Mouse (Mus musculus) intestine, postnatal 0 days (tissue): Measurements from ENCODE around the gene 4933430I17Rik. TPM values are rescaled to one million over a fixed set of nuclear protein-coding genes. Genes with fewer than 3 reads are reported as not detected.

Source experiments
- ATAC-seq: fragments of 200-750 bp; cut with Nextera tagmentation; 2 replicates; pipeline ENCODE4 v1.8.0; 2017; ENCODE audit warnings: mild to moderate bottlenecking, moderate TSS enrichment, moderate library complexity
- H3K27ac ChIP-seq: fragments of 300-500 bp; sonication (generic); 2 replicates; pipeline ENCODE4 v1.5.1; 2014; ENCODE audit warnings: mild to moderate bottlenecking, low read depth, low read length, moderate library complexity
- H3K27me3 ChIP-seq: fragments of 300-500 bp; sonication (generic); replicated peaks from 2 replicates; pipeline ENCODE4 v1.6.1; 2014; ENCODE audit warnings: low read length, mixed read lengths; ENCODE audit not compliant: control insufficient read depth, insufficient read depth
- H3K36me3 ChIP-seq: fragments of 300-500 bp; sonication (generic); 2 replicates; pipeline ENCODE4 v1.6.1; 2014; ENCODE audit warnings: mild to moderate bottlenecking, moderate library complexity; ENCODE audit not compliant: control insufficient read depth, insufficient read depth
- H3K4me1 ChIP-seq: fragments of 300-500 bp; sonication (generic); replicated peaks from 2 replicates; pipeline ENCODE4 v1.6.1; 2014; ENCODE audit warnings: antibody characterized with exemption, low read length, mixed read lengths; ENCODE audit not compliant: control insufficient read depth, insufficient read depth
- H3K4me2 ChIP-seq: fragments of 300-500 bp; sonication (generic); replicated peaks from 2 replicates; pipeline ENCODE4 v1.6.1; 2014; ENCODE audit warnings: low read depth, mild to moderate bottlenecking, moderate library complexity
- H3K4me3 ChIP-seq: fragments of 300-500 bp; sonication (generic); 2 replicates; pipeline ENCODE4 v1.5.1; 2014; ENCODE audit warnings: low read depth, low read length
- H3K9ac ChIP-seq: fragments of 300-500 bp; sonication (generic); 2 replicates; pipeline ENCODE4 v1.6.1; 2014; ENCODE audit warnings: mild to moderate bottlenecking, low read depth, low read length
- H3K9me3 ChIP-seq: fragments of 300-500 bp; sonication (generic); 2 replicates; pipeline ENCODE4 v1.6.1; 2016; ENCODE audit warnings: mixed run types; ENCODE audit not compliant: control insufficient read depth
- CTCF ChIP-seq: sonication (generic); IDR thresholded peaks from 2 replicates; pipeline ENCODE4 v1.5.1; 2016; ENCODE audit warnings: low read depth, mild to moderate bottlenecking, control low read depth, antibody characterized with exemption, moderate library complexity
- WGBS: fragments of 180-500 bp; shearing (Covaris S2); extraction: QIAGEN DNeasy Blood & Tissue Kit; methylation state at CpG from one replicate; pipeline ENCODE4 v1.1.7; 2014; 5-methylcytosine and 5-hydroxymethylcytosine counted together
- polyA plus RNA-seq: library from polyadenylated mRNA; unstranded; fragments of >200 nt; fragmentation: Nextera tagmentation; extraction: Ambion mirVana; gene quantifications from 2 replicates; pipeline ENCODE4 v1.2.1, GENCODE M21; 2015

Gene 4933430I17Rik
- polyA plus RNA-seq, 1 experiment from 2014 or later, result 0.27 TPM

GRCm38 (mm10) chr4:62525489-62525811 lies 281 bp downstream of the 4933430I17Rik start:
- ATAC-seq, result no peak
- no peaks in the 10 kb centered on the region for H3K27me3 ChIP-seq
- no peak overlapping the region for H3K9ac ChIP-seq
- H3K4me3 ChIP-seq, result peak overlapping the region; percentile 70
- no peaks in the 10 kb centered on the region for H3K9me3 ChIP-seq
- peak overlapping the region; percentile 70 for H3K4me2 ChIP-seq
- TF ChIP-seq CTCF, result no peak
- under 1% methylated on average over 10 of the region's 10 CpGs for WGBS
- H3K36me3 ChIP-seq, result no peaks in the 10 kb centered on the region; the same call in 1 of the 2 replicates
- no peaks in the 10 kb centered on the region for H3K4me1 ChIP-seq
- H3K27ac ChIP-seq, result no peak overlapping the region

- 61% methylated on average over 2 of the region's 2 CpGs for WGBS
- no peak overlapping the region for H3K4me3 ChIP-seq
- no peaks in the 10 kb centered on the region for H3K9me3 ChIP-seq
- no peak overlapping the region for H3K9ac ChIP-seq
- no peak for TF ChIP-seq CTCF
- no peak for ATAC-seq
- H3K4me2 ChIP-seq, result no peak overlapping the region
- no peaks in the 10 kb centered on the region for H3K4me1 ChIP-seq
- H3K27ac ChIP-seq, result no peak overlapping the region
- H3K36me3 ChIP-seq, result no peaks in the 10 kb centered on the region; the same call in 1 of the 2 replicates
- no peaks in the 10 kb centered on the region for H3K27me3 ChIP-seq
Measured at GRCm38 (mm10) chr4:62526256-62526655, 1.1 kb downstream of the 4933430I17Rik start.

- H3K4me2 ChIP-seq, result no peak overlapping the region
Measured at GRCm38 (mm10) chr4:62527655-62528054, 2.5 kb downstream of the 4933430I17Rik start.

GRCm38 (mm10) chr4:62533729-62534128 lies 8.6 kb downstream of the 4933430I17Rik start:
- Histone ChIP-seq H3K4me3 (no peak overlapping the region), H3K9me3 (no peaks in the 10 kb centered on the region), H3K27ac (no peak overlapping the region), H3K27me3 (no peaks in the 10 kb centered on the region), H3K9ac (no peak overlapping the region), H3K4me1 (no peaks in the 10 kb centered on the region), H3K36me3 (no peaks in the 10 kb centered on the region), H3K4me2 (no peak overlapping the region)
- ATAC-seq, result no peak
- 77% methylated on average over 6 of the region's 6 CpGs for WGBS
- no peak for TF ChIP-seq CTCF

More at GRCm38 (mm10) chr4:62527655-62528054, 2.5 kb downstream of the 4933430I17Rik start:
- Histone ChIP-seq H3K4me1 (no peaks in the 10 kb centered on the region), H3K27ac (no peak overlapping the region), H3K27me3 (no peaks in the 10 kb centered on the region), H3K4me3 (no peak overlapping the region), H3K9me3 (no peaks in the 10 kb centered on the region), H3K9ac (no peak overlapping the region), H3K36me3 (no peaks in the 10 kb centered on the region; the same call in 1 of the 2 replicates)
- no peak for ATAC-seq
- no peak for TF ChIP-seq CTCF
- 83% methylated on average over 4 of the region's 4 CpGs for WGBS

GRCm38 (mm10) chr4:62541802-62542201 lies 16.6 kb downstream of the 4933430I17Rik start:
- WGBS, result 83% methylated on average over 3 of the region's 3 CpGs

GRCm38 (mm10) chr4:62543782-62544181 lies 18.6 kb downstream of the 4933430I17Rik start:
- 83% methylated on average over 6 of the region's 6 CpGs for WGBS
- no peak for ATAC-seq
- TF ChIP-seq CTCF, result no peak
- H3K4me3 ChIP-seq, result no peak overlapping the region
- no peaks in the 10 kb centered on the region for H3K4me1 ChIP-seq
- H3K9ac ChIP-seq, result no peak overlapping the region
- H3K36me3 ChIP-seq, result no peaks in the 10 kb centered on the region
- no peaks in the 10 kb centered on the region for H3K27me3 ChIP-seq
- H3K9me3 ChIP-seq, result no peaks in the 10 kb centered on the region
- H3K4me2 ChIP-seq, result no peak overlapping the region
- H3K27ac ChIP-seq, result no peak overlapping the region

More at GRCm38 (mm10) chr4:62541802-62542201, 16.6 kb downstream of the 4933430I17Rik start:
- no peaks in the 10 kb centered on the region for H3K4me1 ChIP-seq
- H3K9ac ChIP-seq, result no peak overlapping the region
- no peak for TF ChIP-seq CTCF
- no peaks in the 10 kb centered on the region for H3K9me3 ChIP-seq
- H3K36me3 ChIP-seq, result no peaks in the 10 kb centered on the region
- no peak overlapping the region for H3K27ac ChIP-seq
- H3K27me3 ChIP-seq, result no peaks in the 10 kb centered on the region
- no peak for ATAC-seq
- H3K4me3 ChIP-seq, result no peak overlapping the region
- H3K4me2 ChIP-seq, result no peak overlapping the region

- no peak for TF ChIP-seq CTCF
- ATAC-seq, result no peak
- no peaks in the 10 kb centered on the region for H3K9me3 ChIP-seq
- no peak overlapping the region for H3K4me3 ChIP-seq
- no peaks in the 10 kb centered on the region for H3K4me1 ChIP-seq
- H3K4me2 ChIP-seq, result no peak overlapping the region
- H3K27me3 ChIP-seq, result no peaks in the 10 kb centered on the region
- H3K27ac ChIP-seq, result no peak overlapping the region
- H3K9ac ChIP-seq, result no peak overlapping the region
- H3K36me3 ChIP-seq, result no peaks in the 10 kb centered on the region
Measured at GRCm38 (mm10) chr4:62544801-62545200, 19.6 kb downstream of the 4933430I17Rik start.
